Mouse (Mus musculus) spleen, adult 2 months (tissue): Measurements from ENCODE around the gene Ddx27.

ENCODE experiments used
- CTCF ChIP-seq: fragments of 200-500 bp; IDR thresholded peaks from 2 replicates; pipeline ENCODE4 v1.5.1; 2011; ENCODE audit warnings: mild to moderate bottlenecking, inconsistent platforms; ENCODE audit not compliant: insufficient read depth, insufficient read length, insufficient replicate concordance; ENCODE audit errors: extremely low read depth
- POLR2A ChIP-seq: fragments of 200-500 bp; IDR thresholded peaks from 2 replicates; pipeline ENCODE4 v1.6.1; 2011; ENCODE audit warnings: low read depth, low read length, inconsistent platforms

DNA sequence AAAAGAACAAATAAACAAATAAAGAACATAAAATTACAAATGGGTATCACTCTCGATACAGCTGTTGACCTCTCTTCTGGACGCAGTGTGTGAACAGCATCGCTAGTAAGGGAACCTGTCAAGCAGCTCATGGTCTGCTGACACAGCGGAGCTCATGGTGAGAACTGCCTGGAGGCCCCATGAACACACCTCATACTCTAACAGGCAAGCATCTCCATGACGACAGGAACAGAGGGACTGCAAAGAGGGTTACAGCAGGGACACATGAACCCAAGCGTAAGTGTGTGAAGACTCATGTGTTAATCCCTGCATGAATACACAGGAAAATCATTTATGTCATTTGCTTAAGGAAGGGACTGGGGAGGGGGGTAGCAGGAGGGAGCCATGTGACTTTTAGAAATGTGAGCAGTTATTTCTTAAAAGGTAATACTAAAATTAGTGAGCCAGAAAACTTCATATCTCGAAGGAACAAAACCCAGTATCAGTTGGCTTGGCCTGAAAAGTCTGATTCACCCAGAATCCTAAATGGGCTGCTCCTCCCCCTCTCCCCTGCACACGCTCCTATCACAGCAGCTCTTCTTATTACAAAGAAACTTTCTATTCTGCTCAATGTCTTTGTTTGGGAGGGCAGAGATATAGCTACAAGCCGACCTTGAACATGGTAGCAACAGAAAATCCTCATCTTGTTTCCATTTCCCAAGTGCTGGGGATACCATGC is 38.3 kb downstream of the Ddx27 start:
- no peak for TF ChIP-seq POLR2A
- TF ChIP-seq CTCF = no peak
